Mouse (Mus musculus) CH12.LX (cell line): ENCODE measurements around the gene Ehmt2. TPM values are rescaled to one million over a fixed set of nuclear protein-coding genes. Genes with fewer than 3 reads are reported as not detected.

Source experiments
- DNase-seq: peaks from one replicate; pipeline ENCODE4 v3.0.0-alpha.2; 2013; ENCODE audit errors: extremely low read depth
- H3K27ac ChIP-seq: 2 replicates; pipeline ENCODE4 v1.5.1; 2012; ENCODE audit warnings: low read depth, mild to moderate bottlenecking, control low read depth, moderate library complexity; ENCODE audit not compliant: insufficient read depth
- H3K27me3 ChIP-seq: replicated peaks from 2 replicates; pipeline ENCODE3; 2012; ENCODE audit warnings: inconsistent platforms
- H3K36me3 ChIP-seq, 2 experiments: replicated peaks in 1 of 2; 2 replicates each; pipeline versions ENCODE3 to v1.6.1; 2012; ENCODE audit warnings: inconsistent platforms in 1 of 2, low read length in 1 of 2, mild to moderate bottlenecking in 1 of 2, mixed read lengths in 1 of 2, moderate library complexity in 1 of 2; ENCODE audit not compliant: control insufficient read depth in 1 of 2, insufficient read depth in 1 of 2
- H3K4me1 ChIP-seq, 2 experiments: 2 replicates each; pipeline ENCODE4 v1.6.1; 2012; ENCODE audit warnings: inconsistent platforms in 1 of 2, moderate library complexity in 1 of 2; ENCODE audit not compliant: insufficient read depth in 2 of 2, control insufficient read depth in 1 of 2
- H3K4me2 ChIP-seq: 2 replicates; pipeline ENCODE4 v1.6.1; 2012; ENCODE audit warnings: low read depth, mild to moderate bottlenecking, control low read depth; ENCODE audit not compliant: poor library complexity, insufficient read depth, severe bottlenecking
- H3K4me3 ChIP-seq, 3 experiments: fragments of 150-350 bp in 1 of 3; sonication (generic) in 1 of 3; replicated peaks in 1 of 3; 2 replicates each; pipeline versions ENCODE3 to v1.5.1; 2011 to 2012; ENCODE audit warnings: low read depth in 2 of 3, low read length in 2 of 3, mild to moderate bottlenecking in 2 of 3, moderate library complexity in 2 of 3, control low read depth in 1 of 3, improper control_type of control experiment in 1 of 3, inconsistent platforms in 1 of 3, mixed read lengths in 1 of 3; ENCODE audit not compliant: poor library complexity in 1 of 3
- H3K79me2 ChIP-seq: replicated peaks from 2 replicates; pipeline ENCODE4 v1.6.1; 2012; ENCODE audit warnings: mild to moderate bottlenecking, moderate library complexity; ENCODE audit not compliant: control insufficient read depth, poor library complexity, insufficient read depth, severe bottlenecking; ENCODE audit errors: extremely low read depth
- H3K9ac ChIP-seq: 2 replicates; pipeline ENCODE4 v1.6.1; 2012; ENCODE audit warnings: low read depth, mild to moderate bottlenecking, control low read depth, moderate library complexity; ENCODE audit not compliant: insufficient read depth
- H3K9me3 ChIP-seq: replicated peaks from 2 replicates; pipeline ENCODE3; 2012; ENCODE audit warnings: low read length, inconsistent platforms, mixed read lengths
- EP300 ChIP-seq: IDR thresholded peaks from 2 replicates; pipeline ENCODE4 v1.6.1; 2011; ENCODE audit warnings: low read length, improper control_type of control experiment
- ETS1 ChIP-seq: conservative IDR thresholded peaks from 2 replicates; pipeline ENCODE4 v1.6.1; 2012; ENCODE audit warnings: low read depth, mild to moderate bottlenecking, inconsistent platforms, low read length, improper control_type of control experiment, moderate library complexity
- GABPA ChIP-seq: IDR thresholded peaks from 2 replicates; pipeline ENCODE4 v1.6.1; 2012; ENCODE audit warnings: low read depth, low read length, improper control_type of control experiment, inconsistent platforms; ENCODE audit not compliant: insufficient replicate concordance
- IRF4 ChIP-seq: IDR thresholded peaks from 2 replicates; pipeline ENCODE4 v1.6.1; 2014; ENCODE audit warnings: low read depth, mild to moderate bottlenecking, inconsistent platforms, low read length, improper control_type of control experiment
- MAX ChIP-seq: IDR thresholded peaks from 2 replicates; pipeline ENCODE4 v1.6.1; 2011; ENCODE audit warnings: low read length, improper control_type of control experiment
- MAZ ChIP-seq: IDR thresholded peaks from 2 replicates; pipeline ENCODE4 v1.6.1; 2012; ENCODE audit warnings: low read depth, mild to moderate bottlenecking, inconsistent platforms, low read length, improper control_type of control experiment, moderate library complexity
- MEF2A ChIP-seq: IDR thresholded peaks from 2 replicates; pipeline ENCODE4 v1.6.1; 2014; ENCODE audit warnings: low read depth, mild to moderate bottlenecking, inconsistent platforms, low read length, improper control_type of control experiment, borderline replicate concordance
- MXI1 ChIP-seq: IDR thresholded peaks from 2 replicates; pipeline ENCODE4 v1.6.1; 2011; ENCODE audit warnings: mild to moderate bottlenecking, low read depth, low read length, improper control_type of control experiment
- NELFE ChIP-seq: IDR thresholded peaks from 2 replicates; pipeline ENCODE4 v1.6.1; 2011; ENCODE audit warnings: low read depth, low read length, improper control_type of control experiment
- RAD21 ChIP-seq: IDR thresholded peaks from 2 replicates; pipeline ENCODE4 v1.6.1; 2011; ENCODE audit warnings: low read depth, mild to moderate bottlenecking, low read length, improper control_type of control experiment, moderate library complexity
- dilution Hi-C: fragments of 300-500 bp; cut with MboI; formaldehyde crosslinking; loops from 2 replicates; pipeline ENCODE4 v1.14.3; 2020; ENCODE audit warnings: low sequenced_read_pairs; ENCODE audit not compliant: extremely low pct_unique_long_range_greater_than_20kb, extremely low pct_ligation_motif_present
- in situ Hi-C: fragments of 300-500 bp; cut with MboI; formaldehyde crosslinking; loops from 3 replicates; pipeline ENCODE4 v1.14.3; 2019; ENCODE audit warnings: low sequenced_read_pairs, low pct_ligation_motif_present, low pct_unique_long_range_greater_than_20kb, mixed read lengths
- polyA plus RNA-seq: library from polyadenylated mRNA; unstranded; fragments of >175 nt; gene quantifications from 2 replicates; pipeline ENCODE4 v1.2.1, GENCODE M21; 2012; ENCODE audit warnings: low read depth; ENCODE audit not compliant: insufficient read length
- total RNA-seq, 2 experiments: library from RNA; depleted of rRNA; stranded (reverse); fragments of 300-350 nt in 1 of 2; fragments of >200 nt in 1 of 2; gene quantifications; 2 replicates each; pipeline ENCODE4 v1.2.3; 2012 to 2014

Gene Ehmt2
- total and polyA plus RNA-seq, 3 experiments = 73.5 to 150 (median 113) TPM

DNA sequence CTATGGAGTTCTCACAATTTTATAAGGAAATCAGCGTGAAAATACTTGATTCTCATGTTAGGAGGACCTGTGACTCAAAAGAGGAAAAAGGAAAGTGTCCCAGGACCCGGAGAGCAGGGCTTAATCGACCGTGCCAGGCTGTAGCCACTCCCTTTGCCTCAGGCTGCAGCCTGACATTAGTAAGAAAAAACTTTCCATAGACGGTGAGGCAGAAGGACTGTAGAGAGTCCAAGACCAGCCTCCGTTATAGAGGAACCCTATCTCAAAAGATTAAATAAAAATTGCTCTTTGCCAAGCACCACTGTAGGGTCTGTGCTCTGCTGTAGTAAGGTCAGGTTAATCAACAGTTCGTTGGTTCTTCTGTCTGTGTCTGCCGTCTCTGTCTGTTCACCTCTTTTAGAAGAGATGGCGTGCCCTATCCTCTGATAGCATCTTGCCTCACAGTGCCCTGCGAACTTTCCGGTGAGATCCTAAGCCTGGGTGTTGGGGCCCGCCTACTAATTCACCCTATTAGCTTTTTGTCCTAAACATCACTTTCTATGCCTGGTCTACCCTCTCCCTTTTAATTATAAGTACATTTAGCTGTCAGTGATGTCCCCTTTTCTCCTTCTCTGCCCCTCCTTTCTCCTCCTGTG, 61.7 kb downstream of the Ehmt2 start:
- Histone ChIP-seq H3K4me1 (peaks cover 0 to 37% of the 10 kb centered on the region in 2 experiments; a peak in 2 of 4 replicates), H3K9ac (no peak overlapping the region), H3K79me2 (no peaks in the 10 kb centered on the region), H3K4me2 (no peak overlapping the region), H3K4me3 (peak overlapping the region in 2 of 3 experiments; percentile 37 to 43), H3K27ac (no peak overlapping the region), H3K9me3 (peaks cover 2% of the 10 kb centered on the region), H3K27me3 (no peaks in the 10 kb centered on the region), H3K36me3 (no peaks in the 10 kb centered on the region)
- dilution Hi-C loops = no loop called here
- TF ChIP-seq EP300 (peak; percentile 24; the same call in 1 of the 2 replicates), IRF4 (0 out of 2 replicates have a peak, but pooled peaks have one; percentile 27), RAD21 (no peak)
- in situ Hi-C loops = no loop called here
- peak; percentile 32 for DNase-seq

DNA sequence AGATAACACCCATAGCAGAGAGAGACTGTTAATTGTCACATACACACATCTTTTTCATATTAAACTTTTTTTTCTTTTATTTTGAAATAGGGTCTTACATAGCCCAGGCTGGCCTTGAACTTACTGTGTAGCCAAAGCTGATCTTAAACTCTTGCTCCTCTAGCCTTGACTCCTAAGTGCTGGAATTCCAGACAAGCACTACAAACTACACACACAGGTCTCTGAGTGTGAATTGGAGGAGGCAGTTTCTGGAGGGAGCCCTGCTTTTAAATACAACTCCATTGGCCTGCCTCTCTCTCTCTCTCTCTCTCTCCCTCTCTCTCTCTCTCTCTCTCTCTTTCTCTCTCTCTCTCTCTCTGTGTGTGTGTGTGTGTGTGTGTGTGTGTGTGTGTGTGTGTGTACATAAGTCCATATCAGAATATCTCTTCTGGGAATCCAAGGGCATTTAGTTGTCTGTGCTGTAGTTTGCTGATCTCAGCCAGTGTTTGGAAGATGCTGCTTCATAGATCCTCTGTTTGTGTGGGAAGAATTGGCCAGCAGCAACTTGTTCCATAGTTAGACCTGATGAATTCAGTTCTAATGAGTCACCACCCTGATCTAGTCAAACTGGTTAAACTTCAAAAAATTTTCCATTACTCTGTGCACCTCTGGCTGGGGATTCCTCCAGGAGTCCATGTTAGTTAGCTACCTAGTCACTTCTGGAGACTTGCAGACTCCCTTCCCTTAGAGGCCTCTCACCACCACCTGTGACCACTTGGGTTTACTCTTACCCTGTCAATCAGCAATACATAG, 62.6 kb downstream of the Ehmt2 start:
- Histone ChIP-seq H3K36me3 (no peaks in the 10 kb centered on the region), H3K4me1 (peaks cover 3 to 40% of the 10 kb centered on the region in 2 experiments), H3K9ac (no peak overlapping the region), H3K79me2 (no peaks in the 10 kb centered on the region), H3K4me3 (no peak overlapping the region), H3K9me3 (peaks cover 2% of the 10 kb centered on the region), H3K27me3 (no peaks in the 10 kb centered on the region), H3K27ac (no peak overlapping the region), H3K4me2 (no peak overlapping the region; the same call in 1 of the 2 replicates)
- TF ChIP-seq ETS1 (peak; percentile 55), NELFE (no peak)
- dilution Hi-C loops = no loop called here
- peak; percentile 45 for DNase-seq
- in situ Hi-C loops = no loop called here

DNA sequence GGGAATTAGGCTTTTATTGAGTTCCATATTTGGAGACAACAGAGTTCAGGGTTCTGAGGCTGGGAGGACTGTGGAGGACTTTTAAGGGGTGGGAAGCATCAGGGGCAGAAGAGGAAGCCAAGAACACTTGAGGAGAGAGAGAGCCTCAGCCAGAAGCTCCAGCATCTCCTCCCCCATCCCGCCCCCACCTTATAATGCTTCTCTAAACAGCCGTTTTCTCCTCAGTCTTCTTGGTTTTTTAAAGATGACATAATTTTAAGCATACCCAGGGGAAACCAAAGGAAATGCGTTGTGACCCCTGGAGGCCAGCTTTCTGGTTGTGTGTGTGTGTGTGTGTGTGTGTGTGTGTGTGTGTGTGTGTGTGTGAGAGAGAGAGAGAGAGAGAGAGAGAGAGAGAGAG, 63.9 kb downstream of the Ehmt2 start:
- DNase-seq = peak; percentile 54
- dilution Hi-C loops = no loop called here
- H3K4me1 ChIP-seq = peaks cover 3 to 40% of the 10 kb centered on the region in 2 experiments
- in situ Hi-C loops = no loop called here
- H3K79me2 ChIP-seq = no peaks in the 10 kb centered on the region
- H3K27me3 ChIP-seq = no peaks in the 10 kb centered on the region
- no peak overlapping the region for H3K9ac ChIP-seq
- no peaks in the 10 kb centered on the region for H3K36me3 ChIP-seq
- H3K9me3 ChIP-seq = peaks cover 2% of the 10 kb centered on the region
- no peak overlapping the region for H3K4me3 ChIP-seq
- H3K27ac ChIP-seq = no peak overlapping the region
- no peak overlapping the region for H3K4me2 ChIP-seq
- TF ChIP-seq MAZ = no peak
- no peak for TF ChIP-seq MAX
- 0 out of 2 replicates have a peak, but pooled peaks have one; percentile 48 for TF ChIP-seq IRF4
- no peak for TF ChIP-seq GABPA
- 0 out of 2 replicates have a peak, but pooled peaks have one; percentile 10 for TF ChIP-seq MEF2A
- no peak for TF ChIP-seq MXI1
- TF ChIP-seq, all 38 proteins: peak for 2
